Mouse (Mus musculus) myocyte (in vitro differentiated cells): ENCODE data around the gene Wnt9a. TPM values are rescaled to one million over a fixed set of nuclear protein-coding genes. Genes with fewer than 3 reads are reported as not detected.

ENCODE experiments used
- H3K27me3 ChIP-seq: one replicate; pipeline ENCODE4 v1.6.1; 2011; ENCODE audit not compliant: control insufficient read depth, insufficient read depth, insufficient read length
- H3K36me3 ChIP-seq: one replicate; pipeline ENCODE4 v1.6.1; 2011; ENCODE audit not compliant: control insufficient read depth, insufficient read depth
- H3K4me2 ChIP-seq: one replicate; pipeline ENCODE4 v1.6.1; 2011; ENCODE audit warnings: low read depth, control low read depth
- H3K4me3 ChIP-seq: one replicate; pipeline ENCODE4 v1.5.1; 2011; ENCODE audit warnings: mild to moderate bottlenecking, control low read depth, moderate library complexity
- H3K79me2 ChIP-seq: one replicate; pipeline ENCODE4 v1.6.1; 2011; ENCODE audit not compliant: control insufficient read depth, insufficient read depth
- H3ac ChIP-seq: one replicate; pipeline ENCODE4 v1.6.1; 2011; ENCODE audit not compliant: control insufficient read depth, insufficient read length
- CEBPB ChIP-seq: IDR thresholded peaks from 2 replicates; pipeline ENCODE4 v1.6.1; 2011; ENCODE audit warnings: mild to moderate bottlenecking, moderate library complexity; ENCODE audit not compliant: poor library complexity, insufficient read depth, severe bottlenecking
- E2F4 ChIP-seq: IDR thresholded peaks from one replicate; pipeline ENCODE4 v1.6.1; 2011; ENCODE audit warnings: mild to moderate bottlenecking, control low read depth, moderate library complexity; ENCODE audit not compliant: insufficient read depth
- MAX ChIP-seq: IDR thresholded peaks from one replicate; pipeline ENCODE4 v1.6.1; 2011; ENCODE audit warnings: low read depth, mild to moderate bottlenecking, control low read depth
- MYOD1 ChIP-seq, 3 experiments: IDR thresholded peaks; one replicate each; pipeline ENCODE4 v1.6.1; 2011; ENCODE audit warnings: control low read depth in 2 of 3, low read depth in 2 of 3, mild to moderate bottlenecking in 2 of 3, moderate library complexity in 1 of 3; ENCODE audit not compliant: insufficient read length in 2 of 3, control insufficient read depth in 1 of 3
- MYOG ChIP-seq, 3 experiments: IDR thresholded peaks; one replicate each; pipeline ENCODE4 v1.6.1; 2011; ENCODE audit warnings: control low read depth in 2 of 3, low read depth in 2 of 3, mild to moderate bottlenecking in 2 of 3; ENCODE audit not compliant: insufficient read length in 2 of 3, control insufficient read depth in 1 of 3, insufficient read depth in 1 of 3
- POLR2A ChIP-seq: IDR thresholded peaks from one replicate; pipeline ENCODE4 v1.6.1; 2011; ENCODE audit warnings: low read depth, mild to moderate bottlenecking, control low read depth, moderate library complexity; ENCODE audit not compliant: insufficient read length
- POLR2AphosphoS2 ChIP-seq: IDR thresholded peaks from one replicate; pipeline ENCODE4 v1.6.1; 2011; ENCODE audit warnings: low read depth, control low read depth; ENCODE audit not compliant: insufficient read length
- REST ChIP-seq: IDR thresholded peaks from one replicate; pipeline ENCODE4 v1.6.1; 2011; ENCODE audit warnings: mild to moderate bottlenecking, control low read depth, moderate library complexity; ENCODE audit not compliant: insufficient read depth, insufficient read length
- SRF ChIP-seq: IDR thresholded peaks from one replicate; pipeline ENCODE4 v1.6.1; 2011; ENCODE audit warnings: low read depth; ENCODE audit not compliant: control insufficient read depth, insufficient read length
- TCF12 ChIP-seq: IDR thresholded peaks from one replicate; pipeline ENCODE4 v1.6.1; 2011; ENCODE audit warnings: mild to moderate bottlenecking, control low read depth; ENCODE audit not compliant: poor library complexity, insufficient read depth, severe bottlenecking
- TCF3 ChIP-seq: IDR thresholded peaks from one replicate; pipeline ENCODE4 v1.6.1; 2011; ENCODE audit warnings: low read depth, control low read depth; ENCODE audit not compliant: insufficient read length
- USF1 ChIP-seq: IDR thresholded peaks from one replicate; pipeline ENCODE4 v1.6.1; 2011; ENCODE audit warnings: low read depth, mild to moderate bottlenecking, control low read depth, moderate library complexity
- polyA plus RNA-seq: library from polyadenylated mRNA; unstranded; fragments of >200 nt; fragmentation: generic; extraction: Trizol; gene quantifications from one replicate; pipeline ENCODE4 v1.2.1, GENCODE M21; 2012; ENCODE audit warnings: missing spikeins

The Wnt9a gene
- polyA plus RNA-seq, 1 experiment, result 11.6 TPM

- Histone ChIP-seq H3K27me3 (peaks cover 21% of the 10 kb centered on the region), H3K4me2 (no peak overlapping the region), H3K4me3 (no peak overlapping the region)
Observed at GRCm38 (mm10) chr11:59274184-59274583, 32.5 kb upstream of the Wnt9a start.

GRCm38 (mm10) chr11:59276877-59277276 lies 29.9 kb upstream of the Wnt9a start:
- TF ChIP-seq POLR2AphosphoS2 (no peak), USF1 (no peak), POLR2A (no peak), TCF3 (no peak), MYOD1 (IDR thresholded peaks at IDR 0.05; ENCODE audit: control insufficient read depth in 1 of 3, insufficient read length in 2 of 3, low read depth in 2 of 3) (no peak), REST (no peak)
- H3ac ChIP-seq, result no peak overlapping the region
- H3K27me3 ChIP-seq, result peaks cover 43% of the 10 kb centered on the region

More at GRCm38 (mm10) chr11:59274184-59274583, 32.5 kb upstream of the Wnt9a start:
- no peaks in the 10 kb centered on the region for H3K36me3 ChIP-seq
- no peaks in the 10 kb centered on the region for H3K79me2 ChIP-seq
- TF ChIP-seq USF1, result no peak
- TF ChIP-seq SRF, result no peak
- no peak for TF ChIP-seq CEBPB
- TF ChIP-seq MYOG (IDR thresholded peaks at IDR 0.05; ENCODE audit: control insufficient read depth in 1 of 3, insufficient read depth in 1 of 3, insufficient read length in 2 of 3, low read depth in 2 of 3), result no peak
- TF ChIP-seq TCF12, result no peak
- no peak for TF ChIP-seq MAX
- no peak for TF ChIP-seq POLR2A
- TF ChIP-seq POLR2AphosphoS2, result no peak
- no peak for TF ChIP-seq REST
- TF ChIP-seq E2F4, result no peak
- TF ChIP-seq MYOD1 (IDR thresholded peaks at IDR 0.05; ENCODE audit: control insufficient read depth in 1 of 3, insufficient read length in 2 of 3, low read depth in 2 of 3), result no peak
- TF ChIP-seq TCF3, result no peak
- no peak overlapping the region for H3ac ChIP-seq

GRCm38 (mm10) chr11:59278047-59278446 lies 28.7 kb upstream of the Wnt9a start:
- TF ChIP-seq TCF3 (no peak), USF1 (no peak), POLR2AphosphoS2 (no peak), SRF (no peak), TCF12 (no peak), E2F4 (no peak), CEBPB (no peak), MYOD1 (IDR thresholded peaks at IDR 0.05; ENCODE audit: control insufficient read depth in 1 of 3, insufficient read length in 2 of 3, low read depth in 2 of 3) (no peak), REST (no peak), MYOG (IDR thresholded peaks at IDR 0.05; ENCODE audit: control insufficient read depth in 1 of 3, insufficient read depth in 1 of 3, insufficient read length in 2 of 3, low read depth in 2 of 3) (no peak), MAX (no peak), POLR2A (no peak)
- no peak overlapping the region for H3K4me3 ChIP-seq

More at GRCm38 (mm10) chr11:59276877-59277276, 29.9 kb upstream of the Wnt9a start:
- H3K4me3 ChIP-seq, result no peak overlapping the region
- no peaks in the 10 kb centered on the region for H3K36me3 ChIP-seq
- no peaks in the 10 kb centered on the region for H3K79me2 ChIP-seq
- no peak overlapping the region for H3K4me2 ChIP-seq

GRCm38 (mm10) chr11:59282111-59282510 lies 24.6 kb upstream of the Wnt9a start:
- no peaks in the 10 kb centered on the region for H3K36me3 ChIP-seq

More at GRCm38 (mm10) chr11:59278047-59278446, 28.7 kb upstream of the Wnt9a start:
- Histone ChIP-seq H3K36me3 (no peaks in the 10 kb centered on the region), H3K27me3 (peaks cover 52% of the 10 kb centered on the region), H3K79me2 (no peaks in the 10 kb centered on the region), H3ac (no peak overlapping the region), H3K4me2 (no peak overlapping the region)

GRCm38 (mm10) chr11:59282933-59283332 lies 23.8 kb upstream of the Wnt9a start:
- no peak overlapping the region for H3K4me3 ChIP-seq
- no peaks in the 10 kb centered on the region for H3K36me3 ChIP-seq
- H3K4me2 ChIP-seq, result no peak overlapping the region
- H3K27me3 ChIP-seq, result peaks cover 68% of the 10 kb centered on the region
- TF ChIP-seq TCF12 (no peak), MAX (no peak), MYOD1 (IDR thresholded peaks at IDR 0.05; ENCODE audit: control insufficient read depth in 1 of 3, insufficient read length in 2 of 3, low read depth in 2 of 3) (no peak), REST (no peak), POLR2AphosphoS2 (no peak), CEBPB (no peak), POLR2A (no peak), MYOG (IDR thresholded peaks at IDR 0.05; ENCODE audit: control insufficient read depth in 1 of 3, insufficient read depth in 1 of 3, insufficient read length in 2 of 3, low read depth in 2 of 3) (no peak), E2F4 (no peak), USF1 (no peak), SRF (no peak), TCF3 (no peak)
- H3ac ChIP-seq, result no peak overlapping the region
- H3K79me2 ChIP-seq, result no peaks in the 10 kb centered on the region

More at GRCm38 (mm10) chr11:59282111-59282510, 24.6 kb upstream of the Wnt9a start:
- Histone ChIP-seq H3K27me3 (peaks cover 61% of the 10 kb centered on the region), H3K79me2 (no peaks in the 10 kb centered on the region), H3ac (no peak overlapping the region), H3K4me3 (no peak overlapping the region), H3K4me2 (no peak overlapping the region)
- TF ChIP-seq MAX (no peak), MYOD1 (IDR thresholded peaks at IDR 0.05; ENCODE audit: control insufficient read depth in 1 of 3, insufficient read length in 2 of 3, low read depth in 2 of 3) (no peak), CEBPB (no peak), TCF3 (no peak), SRF (no peak), TCF12 (no peak), E2F4 (no peak), MYOG (IDR thresholded peaks at IDR 0.05; ENCODE audit: control insufficient read depth in 1 of 3, insufficient read depth in 1 of 3, insufficient read length in 2 of 3, low read depth in 2 of 3) (no peak)
